ENCODE assay signal across 11 mouse cellular contexts in genomic region chr15:97593781-97594600, GRCm38 (mm10).
DNase-seq lines count a peak whose midpoint lies in the region; ATAC-seq and TF ChIP-seq lines count a peak whose summit lies in the region.
"Had no signal": no experiment of that assay in that cellular context is flagged by ENCODE, and none has a peak within 500 bp of the region (broad histone marks: within the 10 kb centered on the region; RNA-seq: fewer than 3 reads in every experiment).

No protein-coding gene starts in this region.

- no peak overlapping the region for H3K27ac ChIP-seq in forebrain, postnatal 0 days (ENCODE audit: low read depth, low read length)
- no peak overlapping the region for H3K27ac ChIP-seq in forebrain, embryonic 16.5 days (ENCODE audit: low read length)
- peak overlapping the region; percentile 46 for H3K27ac ChIP-seq in kidney, embryonic 16.5 days (ENCODE audit: low read length)
- H3K27ac ChIP-seq: embryonic facial prominence, embryonic 13.5 days; hindbrain, postnatal 0 days had no signal

- TF ChIP-seq CTCF in forebrain, postnatal 0 days (IDR thresholded peaks at IDR 0.05; ENCODE audit: low read depth), result no peak

- no peaks in the 10 kb centered on the region for H3K4me1 ChIP-seq in forebrain, postnatal 0 days (ENCODE audit: insufficient read depth)
- H3K4me1 ChIP-seq in forebrain, embryonic 16.5 days (replicated peaks; ENCODE audit: control insufficient read depth, insufficient read depth, low read length), result peaks cover 5% of the 10 kb centered on the region; the same call in 1 of the 2 replicates
- H3K4me1 ChIP-seq in kidney, embryonic 16.5 days (ENCODE audit: insufficient read depth, low read length), result peaks cover 16% of the 10 kb centered on the region; the same call in 1 of the 2 replicates

- no peak for DNase-seq in forebrain, postnatal 0 days
- peak; percentile 28 for DNase-seq in ovary, adult 18-20 months (ENCODE audit: low spot score)
- no peak for DNase-seq in ovary, postnatal 10 days (ENCODE audit: low spot score)
- peak; percentile 25 for DNase-seq in testis, postnatal 14 days (ENCODE audit: low spot score)
- DNase-seq in layer of hippocampus, adult 8-10 months (ENCODE audit: low spot score in 2 of 2), result no peak
- DNase-seq: layer of hippocampus, postnatal 36 days had no signal

- no peaks in the 10 kb centered on the region for H3K36me3 ChIP-seq in forebrain, postnatal 0 days (ENCODE audit: insufficient read depth)
- H3K36me3 ChIP-seq in forebrain, embryonic 16.5 days (ENCODE audit: control insufficient read depth, insufficient read depth), result no peaks in the 10 kb centered on the region
- H3K36me3 ChIP-seq in kidney, embryonic 16.5 days (ENCODE audit: insufficient read depth, low read length), result no peaks in the 10 kb centered on the region
- H3K36me3 ChIP-seq: embryonic facial prominence, embryonic 13.5 days had no signal

- 0 out of 2 replicates have a peak, but pooled peaks have one; percentile 18 for ATAC-seq in forebrain, postnatal 0 days
- no peak for ATAC-seq in forebrain, embryonic 16.5 days
- no peak for ATAC-seq in kidney, embryonic 16.5 days (ENCODE audit: low FRiP score, low TSS enrichment)
- ATAC-seq in activated CD4-positive, CD25-positive, alpha-beta regulatory T cell, adult 4 months, result no peak
- ATAC-seq: hindbrain, postnatal 0 days had no signal

- no peaks in the 10 kb centered on the region for H3K27me3 ChIP-seq in forebrain, postnatal 0 days (ENCODE audit: insufficient read depth, low read length)
- no peaks in the 10 kb centered on the region for H3K27me3 ChIP-seq in forebrain, embryonic 16.5 days (replicated peaks; ENCODE audit: control insufficient read depth, insufficient read depth, low read length)
- no peaks in the 10 kb centered on the region for H3K27me3 ChIP-seq in kidney, embryonic 16.5 days (ENCODE audit: insufficient read depth, low read length)

- H3K9ac ChIP-seq in forebrain, postnatal 0 days, result no peak overlapping the region
- no peak overlapping the region for H3K9ac ChIP-seq in forebrain, embryonic 16.5 days (replicated peaks; ENCODE audit: low read depth, low read length)
- no peak overlapping the region for H3K9ac ChIP-seq in kidney, embryonic 16.5 days (replicated peaks; ENCODE audit: low read length)
- H3K9ac ChIP-seq: embryonic facial prominence, embryonic 13.5 days had no signal

- H3K4me2 ChIP-seq in forebrain, postnatal 0 days (ENCODE audit: low read depth), result no peak overlapping the region
- H3K4me2 ChIP-seq in forebrain, embryonic 16.5 days (ENCODE audit: low read length), result no peak overlapping the region
- H3K4me2 ChIP-seq in kidney, embryonic 16.5 days (replicated peaks; ENCODE audit: low read depth, low read length), result no peak overlapping the region
- H3K4me2 ChIP-seq: embryonic facial prominence, embryonic 13.5 days had no signal

- H3K4me3 ChIP-seq in forebrain, postnatal 0 days (ENCODE audit: low read depth, low read length), result no peak overlapping the region
- no peak overlapping the region for H3K4me3 ChIP-seq in forebrain, embryonic 16.5 days (replicated peaks; ENCODE audit: low read length)
- H3K4me3 ChIP-seq in kidney, embryonic 16.5 days (ENCODE audit: low read length), result no peak overlapping the region
- H3K4me3 ChIP-seq: embryonic facial prominence, embryonic 13.5 days had no signal

- 27% methylated on average over 11 of the region's 11 CpGs for WGBS in forebrain, postnatal 0 days
- 35% methylated on average over 11 of the region's 11 CpGs for WGBS in forebrain, embryonic 16.5 days
- WGBS in kidney, embryonic 16.5 days, result 42% methylated on average over 11 of the region's 11 CpGs

- no peaks in the 10 kb centered on the region for H3K9me3 ChIP-seq in forebrain, postnatal 0 days (ENCODE audit: low read length)
- no peaks in the 10 kb centered on the region for H3K9me3 ChIP-seq in forebrain, embryonic 16.5 days (ENCODE audit: control insufficient read depth, low read length)
- H3K9me3 ChIP-seq in kidney, embryonic 16.5 days (ENCODE audit: low read length), result no peaks in the 10 kb centered on the region
- H3K9me3 ChIP-seq: embryonic facial prominence, embryonic 13.5 days had no signal

Comparison
In these comparisons a context has a peak if more than half of its experiments do, and no peak if none do; other contexts are left out.
1. DNase-seq: peak in ovary, adult 18-20 months (single experiment) and testis, postnatal 14 days (single experiment); none in forebrain, postnatal 0 days (single experiment), ovary, postnatal 10 days (single experiment) and layer of hippocampus, adult 8-10 months (0 of 2).